Mouse (Mus musculus): ENCODE measurements around the gene Bhlhb9.
"Not testable (repeated sequence)": the region's sequence is repeated elsewhere in the genome, so short reads cannot be mapped to it uniquely, and the experiment has no call there.

- not testable (repeated sequence) for TF ChIP-seq POLR2A (IDR thresholded peaks at IDR 0.05; ENCODE audit: borderline replicate concordance, control insufficient read depth, low read depth, low read length); CTCF (IDR thresholded peaks at IDR 0.05; ENCODE audit: control insufficient read depth, insufficient read depth, low read length)
Measured at GRCm38 (mm10) chrX:135838521-135839360, 41.3 kb downstream of the Bhlhb9 start, which contains the start of gene Gprasp2.
